Mouse (Mus musculus): ENCODE results near the gene Foxp2.

GRCm38 (mm10) chr6:15101548-15101947 lies 200.4 kb downstream of the Foxp2 start:
- TF ChIP-seq POLR2A (IDR thresholded peaks at IDR 0.05; ENCODE audit: borderline replicate concordance, insufficient read depth, low read length) (no peak), CTCF (IDR thresholded peaks at IDR 0.05; ENCODE audit: borderline replicate concordance, insufficient read depth, low read depth, low read length) (no peak)

Measured in cerebellum, adult 2 months (tissue).